ENCODE assay signal across 11 mouse cellular contexts in the genomic region with DNA sequence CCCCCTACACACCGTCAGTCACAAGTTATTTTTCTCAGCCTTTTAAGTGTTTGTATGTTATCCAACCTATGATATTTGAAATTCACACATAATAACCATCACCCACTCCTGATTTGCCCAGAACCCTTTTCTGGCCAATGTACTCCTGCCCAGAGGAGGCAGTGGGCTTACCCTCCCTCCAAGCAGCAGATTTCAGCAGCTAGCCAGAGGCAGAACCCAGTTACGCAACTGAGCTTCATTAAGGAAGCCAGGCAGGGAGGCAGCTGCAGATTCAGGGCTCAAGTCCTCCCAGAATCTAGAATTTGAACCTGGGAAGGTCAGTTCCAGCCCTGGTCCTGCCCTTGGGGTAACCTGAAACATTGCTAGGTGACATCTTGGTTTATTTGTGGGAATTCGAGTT.
DNase-seq lines count a peak whose midpoint lies in the region; ATAC-seq and TF ChIP-seq lines count a peak whose summit lies in the region.
"Had no signal": no experiment of that assay in that cellular context is flagged by ENCODE, and none has a peak within 500 bp of the region (broad histone marks: within the 10 kb centered on the region; RNA-seq: fewer than 3 reads in every experiment).

No protein-coding gene starts in this region.

- H3K79me2 ChIP-seq in heart, adult 2 months (replicated peaks; ENCODE audit: control insufficient read depth, insufficient read depth, low read length) = 0 out of 2 replicates have a peak, but pooled peaks cover 1% of the 10 kb centered on the region

- peaks cover 2% of the 10 kb centered on the region; the same call in 1 of the 2 replicates for H3K36me3 ChIP-seq in heart, adult 2 months (ENCODE audit: control insufficient read depth, insufficient read depth, low read length)
- H3K36me3 ChIP-seq in testis, adult 2 months (ENCODE audit: control insufficient read depth, insufficient read depth, low read length) = no peaks in the 10 kb centered on the region
- H3K36me3 ChIP-seq in lung, embryonic 15.5 days = no peaks in the 10 kb centered on the region
- H3K36me3 ChIP-seq: liver, embryonic 13.5 days had no signal

- no peaks in the 10 kb centered on the region for H3K27me3 ChIP-seq in heart, adult 2 months (ENCODE audit: control insufficient read depth, insufficient read depth, low read length)
- no peaks in the 10 kb centered on the region for H3K27me3 ChIP-seq in testis, adult 2 months (ENCODE audit: control insufficient read depth, insufficient read depth, low read length)
- H3K27me3 ChIP-seq in lung, embryonic 15.5 days = no peaks in the 10 kb centered on the region
- H3K27me3 ChIP-seq: liver, embryonic 13.5 days had no signal

- H3K9ac ChIP-seq in heart, adult 2 months (ENCODE audit: low read depth, low read length) = peak overlapping the region; percentile 61
- no peak overlapping the region for H3K9ac ChIP-seq in lung, embryonic 15.5 days
- H3K9ac ChIP-seq: hindbrain, embryonic 14.5 days; liver, embryonic 13.5 days had no signal

- peak overlapping the region; percentile 13; the same call in 1 of the 2 replicates for H3K4me2 ChIP-seq in lung, embryonic 15.5 days
- H3K4me2 ChIP-seq: liver, embryonic 13.5 days had no signal

- peak overlapping the region; percentile 76 for H3K27ac ChIP-seq in heart, adult 2 months
- peak overlapping the region; percentile 86 for H3K27ac ChIP-seq in testis, adult 2 months (ENCODE audit: control insufficient read depth, insufficient read depth, low read depth, low read length)
- peak overlapping the region; percentile 16; the same call in 1 of the 2 replicates for H3K27ac ChIP-seq in lung, embryonic 15.5 days
- H3K27ac ChIP-seq: hindbrain, embryonic 14.5 days; liver, embryonic 13.5 days had no signal

- intact Hi-C loops in heart, adult 2 months (cut with DNase I) = no loop called here
- intact Hi-C loops in heart, postnatal 10 days (cut with DNase I) = no loop called here
- intact Hi-C loops in left cerebral cortex, postnatal 10 days (cut with DNase I) = no loop called here

- peaks cover 10% of the 10 kb centered on the region for H3K4me1 ChIP-seq in heart, adult 2 months (ENCODE audit: control insufficient read depth, insufficient read depth, low read length)
- peaks cover 2% of the 10 kb centered on the region; the same call in 1 of the 2 replicates for H3K4me1 ChIP-seq in testis, adult 2 months (ENCODE audit: control insufficient read depth, insufficient read depth, low read length)
- peaks cover 19% of the 10 kb centered on the region for H3K4me1 ChIP-seq in lung, embryonic 15.5 days

- WGBS in heart, adult 2 months = 33% methylated on average over 3 of the region's 3 CpGs
- 54% methylated on average over 3 of the region's 3 CpGs for WGBS in lung, embryonic 15.5 days

- TF ChIP-seq EP300 in heart, adult 2 months (IDR thresholded peaks at IDR 0.05; ENCODE audit: insufficient read depth, low read depth, low read length) = no peak

- TF ChIP-seq POLR2A in heart, adult 2 months (IDR thresholded peaks at IDR 0.05; ENCODE audit: insufficient read depth, low read depth, low read length) = no peak
- TF ChIP-seq POLR2A in testis, adult 2 months (IDR thresholded peaks at IDR 0.05; ENCODE audit: control insufficient read depth, low read depth, low read length) = no peak

- no peaks in the 10 kb centered on the region for H3K9me3 ChIP-seq in lung, embryonic 15.5 days
- H3K9me3 ChIP-seq: liver, embryonic 13.5 days had no signal

- no peak for TF ChIP-seq CTCF in heart, adult 2 months (IDR thresholded peaks at IDR 0.05)
- TF ChIP-seq CTCF in testis, adult 2 months (IDR thresholded peaks at IDR 0.05; ENCODE audit: control insufficient read depth, insufficient read depth, insufficient replicate concordance, low read depth, low read length) = no peak

- ATAC-seq in lung, embryonic 15.5 days (ENCODE audit: borderline replicate concordance, extremely low read depth, low FRiP score, low TSS enrichment) = peak; percentile 72; the same call in 1 of the 2 replicates

- DNase-seq in heart, adult 2 months = peak in 1 of 2 experiments; percentile 50
- no peak for DNase-seq in heart, postnatal 10 days
- DNase-seq in testis, postnatal 10 days (ENCODE audit: low spot score) = no peak
- no peak for DNase-seq in thymus, postnatal 14 days
- no peak for DNase-seq in left cerebral cortex, postnatal 10 days (ENCODE audit: extremely low spot score in 1 of 2, low spot score in 2 of 2)
- no peak for DNase-seq in thymus, postnatal 4 days
- DNase-seq: adrenal gland, postnatal 36 days; liver, embryonic 13.5 days had no signal

- H3K4me3 ChIP-seq in heart, adult 2 months = peak overlapping the region; percentile 38
- H3K4me3 ChIP-seq in testis, adult 2 months (ENCODE audit: control insufficient read depth, low read depth, low read length) = peak overlapping the region; percentile 80
- H3K4me3 ChIP-seq in lung, embryonic 15.5 days = no peak overlapping the region
- H3K4me3 ChIP-seq: liver, embryonic 13.5 days had no signal

Comparison
In these comparisons a context has a peak if more than half of its experiments do, and no peak if none do; other contexts are left out.
1. H3K27ac ChIP-seq: peak in every context shown above with its lines; median percentile 86 in testis, adult 2 months; 76 in heart, adult 2 months; 16 in lung, embryonic 15.5 days.